Mouse (Mus musculus): ENCODE results near the gene Mettl15.

- TF ChIP-seq CTCF (IDR thresholded peaks at IDR 0.05; ENCODE audit: extremely low read depth, insufficient read depth, low read length) (no peak), POLR2A (IDR thresholded peaks at IDR 0.05; ENCODE audit: extremely low read depth, insufficient read depth, low read length) (no peak)
Observed at GRCm38 (mm10) chr2:109302234-109302633, 21.7 kb upstream of the Mettl15 start.
